Mouse (Mus musculus) thymus, adult 2 months (tissue): ENCODE results near the gene Eya4. TPM values are rescaled to one million over a fixed set of nuclear protein-coding genes. Genes with fewer than 3 reads are reported as not detected.

Source experiments
- DNase-seq: peaks from one replicate; pipeline ENCODE4 v3.0.0; 2021
- H3K27ac ChIP-seq: fragments of 200-500 bp; 2 replicates; pipeline ENCODE4 v1.5.1; 2012; ENCODE audit warnings: low read length, control low read depth; ENCODE audit not compliant: control insufficient read depth, insufficient read depth
- H3K27me3 ChIP-seq: fragments of 200-500 bp; 2 replicates; pipeline ENCODE4 v1.6.1; 2012; ENCODE audit warnings: mild to moderate bottlenecking, low read length, moderate library complexity, mixed read lengths; ENCODE audit not compliant: control insufficient read depth, insufficient read depth
- H3K36me3 ChIP-seq: fragments of 200-500 bp; 2 replicates; pipeline ENCODE4 v1.6.1; 2012; ENCODE audit warnings: mild to moderate bottlenecking, low read length, moderate library complexity; ENCODE audit not compliant: control insufficient read depth, insufficient read depth
- H3K4me1 ChIP-seq: fragments of 200-500 bp; replicated peaks from 2 replicates; pipeline ENCODE4 v1.6.1; 2012; ENCODE audit warnings: low read length; ENCODE audit not compliant: control insufficient read depth, insufficient read depth
- H3K4me3 ChIP-seq: fragments of 200-500 bp; 2 replicates; pipeline ENCODE4 v1.5.1; 2012; ENCODE audit warnings: mild to moderate bottlenecking, low read length, control low read depth, moderate library complexity; ENCODE audit not compliant: control insufficient read depth, insufficient read depth
- CTCF ChIP-seq: fragments of 200-500 bp; IDR thresholded peaks from 2 replicates; pipeline ENCODE4 v1.5.1; 2012; ENCODE audit warnings: mild to moderate bottlenecking, control low read depth, low read length, moderate library complexity, borderline replicate concordance; ENCODE audit not compliant: control insufficient read depth, poor library complexity, insufficient read depth; ENCODE audit errors: extremely low read depth
- POLR2A ChIP-seq: fragments of 200-500 bp; IDR thresholded peaks from 2 replicates; pipeline ENCODE4 v1.6.1; 2012; ENCODE audit warnings: mild to moderate bottlenecking, low read length, control low read depth, moderate library complexity; ENCODE audit not compliant: control insufficient read depth, poor library complexity, insufficient read depth; ENCODE audit errors: extremely low read depth
- WGBS: fragments of 180-500 bp; shearing (Covaris S2); methylation state at CpG from one replicate; pipeline ENCODE4 v1.1.7; 2018; 5-methylcytosine and 5-hydroxymethylcytosine counted together
- polyA plus RNA-seq: library from polyadenylated mRNA; depleted of rRNA; stranded (reverse); fragments of >200 nt; gene quantifications from 2 replicates; pipeline ENCODE4 v1.2.3, GENCODE M21; 2012

The Eya4 gene
- polyA plus RNA-seq, 1 experiment, result 3.3 TPM

DNA sequence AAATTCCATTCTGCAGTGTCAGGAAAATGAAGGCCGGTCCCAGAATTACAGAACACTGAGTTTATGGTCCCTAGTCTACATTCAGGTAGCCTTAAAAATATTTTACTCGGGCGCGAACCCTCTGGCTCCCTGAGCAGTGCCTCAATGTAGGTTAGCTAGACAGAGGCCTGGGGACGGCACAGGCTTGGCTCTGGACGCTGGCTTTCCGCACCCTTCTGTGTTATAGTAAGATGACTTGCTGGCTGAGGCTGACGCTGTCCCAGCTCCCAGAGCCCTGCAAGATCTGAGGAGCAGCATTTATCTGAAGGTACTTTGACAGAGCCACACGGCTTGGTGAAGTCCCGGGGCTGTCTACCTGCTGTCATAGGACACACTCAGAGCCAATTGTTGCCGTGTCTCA lies 113.7 kb downstream of the Eya4 start:
- H3K4me3 ChIP-seq, result no peak overlapping the region
- peak overlapping the region; percentile 30; the same call in 1 of the 2 replicates for H3K27ac ChIP-seq
- 83% methylated on average over 11 of the region's 11 CpGs for WGBS
- no peak for TF ChIP-seq POLR2A
- no peak for TF ChIP-seq CTCF
- H3K27me3 ChIP-seq, result no peaks in the 10 kb centered on the region
- H3K36me3 ChIP-seq, result no peaks in the 10 kb centered on the region
- no peak for DNase-seq
- no peaks in the 10 kb centered on the region for H3K4me1 ChIP-seq

DNA sequence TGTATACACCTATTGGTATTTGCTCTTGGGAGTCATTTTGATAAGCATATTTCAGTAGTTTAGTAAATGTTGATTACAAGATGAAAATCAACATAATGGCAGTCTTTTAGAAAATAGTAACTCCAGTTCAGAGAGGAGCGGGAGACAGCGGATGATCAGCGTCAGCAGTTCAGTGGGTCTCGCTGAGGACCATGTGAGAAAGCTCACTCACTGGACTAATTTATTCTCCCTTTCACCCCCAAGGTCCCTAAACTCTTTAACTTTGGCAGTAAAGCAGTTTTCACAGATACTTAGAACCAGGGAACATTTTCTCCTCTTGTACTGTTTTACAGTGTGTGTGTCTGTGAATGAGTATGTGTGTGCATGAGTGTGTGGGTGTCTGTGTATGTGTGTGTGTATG lies 115.2 kb downstream of the Eya4 start:
- 95% methylated on average over 4 of the region's 4 CpGs for WGBS
- H3K4me3 ChIP-seq, result no peak overlapping the region
- no peaks in the 10 kb centered on the region for H3K4me1 ChIP-seq
- H3K36me3 ChIP-seq, result no peaks in the 10 kb centered on the region
- no peak overlapping the region for H3K27ac ChIP-seq
- DNase-seq, result no peak
- TF ChIP-seq POLR2A (no peak), CTCF (no peak)
- H3K27me3 ChIP-seq, result no peaks in the 10 kb centered on the region

DNA sequence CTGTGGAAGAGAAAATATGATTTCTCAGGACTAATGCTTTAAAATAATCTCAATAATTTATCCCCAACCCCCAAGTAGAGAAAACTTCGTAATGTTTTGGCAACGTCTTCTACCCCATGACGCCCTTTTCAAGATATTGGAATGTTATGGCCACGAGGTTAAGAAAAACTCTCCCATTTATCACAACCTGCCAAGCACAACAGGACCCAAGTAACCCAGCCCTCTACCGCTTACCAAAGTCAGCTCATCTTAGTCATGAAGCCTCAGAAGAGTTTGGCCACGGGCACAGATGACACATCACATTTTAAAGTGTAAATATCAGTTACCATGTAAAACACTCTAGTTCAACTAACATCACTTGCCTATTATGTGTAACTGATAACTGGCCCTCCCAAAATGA lies 117.2 kb downstream of the Eya4 start:
- no peak overlapping the region for H3K4me3 ChIP-seq
- 81% methylated on average over 6 of the region's 6 CpGs for WGBS
- TF ChIP-seq POLR2A, result no peak
- no peak for TF ChIP-seq CTCF
- no peak for DNase-seq
- no peaks in the 10 kb centered on the region for H3K36me3 ChIP-seq
- no peaks in the 10 kb centered on the region for H3K27me3 ChIP-seq
- no peaks in the 10 kb centered on the region for H3K4me1 ChIP-seq
- H3K27ac ChIP-seq, result no peak overlapping the region

DNA sequence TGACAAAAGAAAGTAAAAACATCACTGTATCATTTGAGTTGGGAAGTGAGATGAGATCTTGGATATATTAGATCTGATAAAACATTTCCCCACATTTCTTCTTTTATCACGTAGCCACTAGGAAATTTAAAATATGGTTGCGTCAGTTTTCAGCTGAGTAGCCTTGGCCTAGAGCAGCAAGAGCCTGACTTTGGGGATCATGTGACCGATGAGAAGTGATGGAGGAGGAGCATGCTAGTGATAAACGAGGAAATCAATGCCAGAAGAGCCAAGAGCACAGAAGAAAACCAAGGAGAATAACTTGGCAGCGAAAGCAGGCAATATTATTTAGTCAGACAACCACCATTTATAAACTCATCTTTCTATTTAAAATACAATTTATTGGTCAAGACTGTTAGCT lies 119.7 kb downstream of the Eya4 start:
- H3K36me3 ChIP-seq, result no peaks in the 10 kb centered on the region
- TF ChIP-seq CTCF (no peak), POLR2A (no peak)
- no peak for DNase-seq
- no peak overlapping the region for H3K27ac ChIP-seq
- H3K4me3 ChIP-seq, result no peak overlapping the region
- H3K4me1 ChIP-seq, result no peaks in the 10 kb centered on the region
- H3K27me3 ChIP-seq, result no peaks in the 10 kb centered on the region
- 85% methylated on average over 5 of the region's 5 CpGs for WGBS

DNA sequence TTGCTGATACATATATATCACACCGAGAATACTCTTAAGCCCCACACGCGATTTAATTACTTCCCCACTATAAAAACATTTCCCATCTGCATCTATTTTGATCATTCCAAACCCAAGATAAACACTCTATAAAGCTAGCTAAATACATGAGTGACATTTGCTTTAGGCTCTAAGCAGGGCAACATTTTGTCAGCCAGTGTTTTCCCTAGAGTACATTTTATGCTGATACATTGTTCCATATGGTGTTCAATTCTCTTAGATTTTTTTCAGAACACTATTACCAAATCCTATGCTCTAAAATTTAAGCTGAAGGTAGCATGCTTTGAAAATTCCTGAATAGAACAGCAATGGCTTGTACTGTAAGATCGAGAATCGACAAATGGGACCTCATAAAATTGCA lies 127.2 kb downstream of the Eya4 start:
- WGBS, result 88% methylated on average over 5 of the region's 5 CpGs
- DNase-seq, result no peak

DNA sequence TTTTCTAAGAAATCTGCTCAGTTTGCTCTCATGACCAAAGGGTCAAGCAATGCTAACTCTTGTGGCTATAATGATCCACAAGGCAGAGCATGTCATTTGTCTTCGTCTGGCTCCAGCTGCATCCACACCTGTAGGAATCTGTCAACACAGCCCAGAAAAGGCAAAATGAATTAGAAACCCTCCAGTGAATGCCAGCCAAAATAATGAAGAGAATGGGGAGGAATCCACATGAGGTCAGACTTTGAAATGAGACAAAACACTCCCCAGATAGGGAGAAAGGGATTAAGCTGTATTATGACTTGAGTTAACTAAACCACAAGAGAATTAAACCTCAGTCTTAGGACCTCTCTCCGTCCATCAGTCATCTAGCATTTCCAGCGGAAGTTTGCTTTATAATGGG lies 130.2 kb downstream of the Eya4 start:
- Histone ChIP-seq H3K27ac (no peak overlapping the region), H3K36me3 (no peaks in the 10 kb centered on the region), H3K4me3 (no peak overlapping the region), H3K4me1 (no peaks in the 10 kb centered on the region), H3K27me3 (no peaks in the 10 kb centered on the region)
- WGBS, result 84% methylated on average over 3 of the region's 3 CpGs
- no peak for DNase-seq
- TF ChIP-seq CTCF (no peak), POLR2A (no peak)

More for the DNA sequence above, 127.2 kb downstream of the Eya4 start:
- Histone ChIP-seq H3K4me3 (no peak overlapping the region), H3K27me3 (no peaks in the 10 kb centered on the region), H3K36me3 (no peaks in the 10 kb centered on the region), H3K4me1 (no peaks in the 10 kb centered on the region), H3K27ac (no peak overlapping the region)
- TF ChIP-seq POLR2A, result no peak
- TF ChIP-seq CTCF, result no peak

DNA sequence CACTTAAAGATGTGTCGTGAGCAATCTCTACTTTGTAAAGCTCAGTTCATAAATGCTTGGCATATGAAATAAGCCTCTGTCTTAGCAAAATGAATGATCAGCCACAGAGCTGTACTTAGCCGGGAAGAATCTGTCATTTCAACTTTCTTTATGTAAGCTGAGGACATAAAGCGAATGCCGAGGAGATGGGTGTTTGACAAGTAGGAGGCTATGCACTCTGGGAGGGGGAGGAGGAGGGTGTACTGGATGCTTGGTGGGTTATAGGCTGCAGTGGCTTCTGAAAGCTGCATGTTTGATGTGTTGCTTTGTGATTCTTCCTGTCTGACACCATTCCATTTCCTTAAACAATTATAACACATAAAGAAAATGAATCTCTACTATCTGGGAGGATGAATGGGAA lies 133.8 kb downstream of the Eya4 start:
- Histone ChIP-seq H3K4me3 (no peak overlapping the region), H3K27me3 (no peaks in the 10 kb centered on the region), H3K36me3 (no peaks in the 10 kb centered on the region), H3K4me1 (no peaks in the 10 kb centered on the region), H3K27ac (no peak overlapping the region)
- 86% methylated on average over 4 of the region's 4 CpGs for WGBS
- TF ChIP-seq POLR2A (no peak), CTCF (no peak)
- DNase-seq, result no peak
